Mouse (Mus musculus): Measurements from ENCODE around the gene Wwc2.

Wwc2 gene

GRCm38 (mm10) chr8:47799438-47799837 is 191.3 kb downstream of the Wwc2 start:
- no peak for DNase-seq (ENCODE audit: low read depth, low spot score)

- no peak for DNase-seq (ENCODE audit: low read depth, low spot score)
These were observed 198.7 kb downstream of the Wwc2 start for GRCm38 (mm10) chr8:47791986-47792385.

GRCm38 (mm10) chr8:47787705-47788104 is 203.0 kb downstream of the Wwc2 start:
- DNase-seq (ENCODE audit: low read depth, low spot score), result no peak

GRCm38 (mm10) chr8:47786323-47786722 is 204.4 kb downstream of the Wwc2 start:
- no peak for DNase-seq (ENCODE audit: low read depth, low spot score)

- DNase-seq (ENCODE audit: low read depth, low spot score), result no peak
These were observed 206.3 kb downstream of the Wwc2 start for GRCm38 (mm10) chr8:47784436-47784835.

GRCm38 (mm10) chr8:47783944-47784343 is 206.8 kb downstream of the Wwc2 start:
- no peak for DNase-seq (ENCODE audit: low read depth, low spot score)

- DNase-seq (ENCODE audit: low read depth, low spot score), result no peak
These were observed 207.2 kb downstream of the Wwc2 start for GRCm38 (mm10) chr8:47783544-47783943.

GRCm38 (mm10) chr8:47781881-47782280 is 208.8 kb downstream of the Wwc2 start:
- no peak for DNase-seq (ENCODE audit: low read depth, low spot score)

- DNase-seq (ENCODE audit: low read depth, low spot score), result no peak
These were observed 211.1 kb downstream of the Wwc2 start for GRCm38 (mm10) chr8:47779589-47779988.

GRCm38 (mm10) chr8:47777415-47777814 is 213.3 kb downstream of the Wwc2 start:
- DNase-seq (ENCODE audit: low read depth, low spot score), result no peak

All from ES-CJ7 (cell line).